9 mouse cellular contexts compared by ENCODE assay signal in genomic region chr13:52658477-52658876, GRCm38 (mm10).
DNase-seq lines count a peak whose midpoint lies in the region; ATAC-seq lines count a peak whose summit lies in the region.
"Had no signal": no experiment of that assay in that cellular context is flagged by ENCODE, and none has a peak within 500 bp of the region (broad histone marks: within the 10 kb centered on the region; RNA-seq: fewer than 3 reads in every experiment).

No protein-coding gene starts in this region.

- DNase-seq in ES-CJ7 (ENCODE audit: low read depth, low spot score), result peak; percentile 67
- DNase-seq in adrenal gland, adult 18-20 months (ENCODE audit: low spot score in 2 of 2), result peak; percentile 59 to 67
- DNase-seq in embryo, embryonic 10.5 days (ENCODE audit: low spot score), result peak; percentile 79
- peak; percentile 72 to 77 for DNase-seq in layer of hippocampus, postnatal 10 days (ENCODE audit: low spot score in 2 of 2)
- DNase-seq in right cerebral cortex, postnatal 25 days, result peak; percentile 61
- DNase-seq in yolk sac, embryonic 10.5 days (ENCODE audit: low spot score), result peak; percentile 44

- whole genome bisulfite sequencing in heart, embryonic 15.5 days, result 11% methylated on average over 8 of the region's 8 CpGs

- H3K36me3 ChIP-seq in heart, embryonic 15.5 days, result no peaks in the 10 kb centered on the region
- H3K36me3 ChIP-seq: limb, embryonic 15.5 days had no signal

- ATAC-seq in heart, embryonic 15.5 days (replicated peaks; ENCODE audit: insufficient number of reproducible peaks, insufficient read depth, low FRiP score, low read depth), result no peak
- ATAC-seq in megakaryocyte progenitor cell, adult 5-6 weeks (replicated peaks; ENCODE audit: poor library complexity), result peak; percentile 95

- H3K9me3 ChIP-seq in heart, embryonic 15.5 days (replicated peaks), result no peaks in the 10 kb centered on the region
- H3K9me3 ChIP-seq: limb, embryonic 15.5 days had no signal

- H3K4me1 ChIP-seq in heart, embryonic 15.5 days (replicated peaks), result no peaks in the 10 kb centered on the region; the same call in 1 of the 2 replicates
- H3K4me1 ChIP-seq: limb, embryonic 15.5 days had no signal

- peak overlapping the region; percentile 26; the same call in 1 of the 2 replicates for H3K4me2 ChIP-seq in heart, embryonic 15.5 days
- H3K4me2 ChIP-seq: limb, embryonic 15.5 days had no signal

- H3K27me3 ChIP-seq in heart, embryonic 15.5 days, result 0 out of 2 replicates have a peak, but pooled peaks cover 20% of the 10 kb centered on the region

- H3K4me3 ChIP-seq in heart, embryonic 15.5 days, result no peak overlapping the region
- H3K4me3 ChIP-seq: limb, embryonic 15.5 days had no signal

- no peak overlapping the region for H3K27ac ChIP-seq in heart, embryonic 15.5 days
- H3K27ac ChIP-seq: limb, embryonic 15.5 days had no signal

- H3K9ac ChIP-seq in heart, embryonic 15.5 days, result no peak overlapping the region
- H3K9ac ChIP-seq: limb, embryonic 15.5 days had no signal
